Mouse (Mus musculus) testis, adult 10 weeks (tissue): ENCODE measurements around the gene Dnah10. TPM values are rescaled to one million over a fixed set of nuclear protein-coding genes. Genes with fewer than 3 reads are reported as not detected.

ENCODE experiments used
- polyA plus RNA-seq: library from polyadenylated mRNA; stranded (reverse); fragments of 350-450 nt; fragmentation: Illumina TruSeq; extraction: RNeasy Lipid Tissue Mini Kit (QIAGEN cat#74804); gene quantifications from one replicate; pipeline ENCODE4 v1.2.3, GENCODE M21; 2014; ENCODE audit warnings: low read depth, low replicate concordance

Gene Dnah10
- 7.5 TPM for polyA plus RNA-seq

GRCm38 (mm10) chr5:124724997-124725396, at the start of gene Dnah10:
Gene Dnah10, plus strand, starts transcription at chr5:124725085.

GRCm38 (mm10) chr5:124862013-124862866, 137.4 kb downstream of the Dnah10 start, which contains the start of the genes Ccdc92 and Zfp664:
Gene Ccdc92, minus strand, starts transcription at chr5:124862424.
Gene Zfp664, plus strand, starts transcription at chr5:124862691.

Other genes with a start within 250 kb of the Dnah10 start
- gene Rilpl2, start 246.7 kb upstream of the Dnah10 start, polyA plus RNA-seq: 2.6 TPM
- gene Snrnp35, start 242.0 kb upstream of the Dnah10 start, polyA plus RNA-seq: 4.8 TPM
- 1.0 TPM for gene Rilpl1, start 193.7 kb upstream of the Dnah10 start, polyA plus RNA-seq
- 384 TPM for gene Tmed2, start 184.4 kb upstream of the Dnah10 start, polyA plus RNA-seq
- gene Ddx55, start 172.2 kb upstream of the Dnah10 start, polyA plus RNA-seq: 4.5 TPM
- gene Eif2b1, start 146.0 kb upstream of the Dnah10 start, polyA plus RNA-seq: 32.2 TPM
- gene Gtf2h3, start 145.9 kb upstream of the Dnah10 start, polyA plus RNA-seq: 7.7 TPM
- gene Atp6v0a2, start 96.5 kb upstream of the Dnah10 start, polyA plus RNA-seq: 9.3 TPM
- gene Ccdc92, start 137.3 kb downstream of the Dnah10 start, polyA plus RNA-seq: 23.5 TPM
- gene Zfp664, start 137.6 kb downstream of the Dnah10 start, polyA plus RNA-seq: 55.8 TPM